Mouse (Mus musculus) retina, embryonic 14.5 days (tissue): ENCODE results near the gene Cadm1.

Source experiments
- DNase-seq: peaks from one replicate; pipeline ENCODE4 v3.0.0-alpha.2; 2015; ENCODE audit warnings: low spot score

Cadm1 gene

GRCm38 (mm10) chr9:47674766-47675713 lies 145.1 kb downstream of the Cadm1 start:
- no peak for DNase-seq

- no peak for DNase-seq
These were observed 156.9 kb downstream of the Cadm1 start for GRCm38 (mm10) chr9:47686881-47687280.

- DNase-seq = no peak
These were observed 157.6 kb downstream of the Cadm1 start for GRCm38 (mm10) chr9:47687604-47688003.

GRCm38 (mm10) chr9:47688297-47688696 lies 158.3 kb downstream of the Cadm1 start:
- DNase-seq = no peak

- no peak for DNase-seq
These were observed 162.9 kb downstream of the Cadm1 start for GRCm38 (mm10) chr9:47692911-47693310.

- DNase-seq = peak; percentile 85
These were observed 169.1 kb downstream of the Cadm1 start for GRCm38 (mm10) chr9:47699026-47699425.

- DNase-seq = no peak
These were observed 170.0 kb downstream of the Cadm1 start for GRCm38 (mm10) chr9:47700021-47700420.

- no peak for DNase-seq
These were observed 173.3 kb downstream of the Cadm1 start for GRCm38 (mm10) chr9:47703026-47703876.

GRCm38 (mm10) chr9:47706341-47706740 lies 176.4 kb downstream of the Cadm1 start:
- no peak for DNase-seq

- no peak for DNase-seq
These were observed 177.4 kb downstream of the Cadm1 start for GRCm38 (mm10) chr9:47707326-47707725.

GRCm38 (mm10) chr9:47708299-47708698 lies 178.3 kb downstream of the Cadm1 start:
- DNase-seq = peak; percentile 82

GRCm38 (mm10) chr9:47710946-47711345 lies 181.0 kb downstream of the Cadm1 start:
- DNase-seq = no peak

GRCm38 (mm10) chr9:47714541-47714940 lies 184.6 kb downstream of the Cadm1 start:
- peak; percentile 60 for DNase-seq

- no peak for DNase-seq
These were observed 185.4 kb downstream of the Cadm1 start for GRCm38 (mm10) chr9:47715415-47715814.

- no peak for DNase-seq
These were observed 186.9 kb downstream of the Cadm1 start for GRCm38 (mm10) chr9:47716883-47717282.

GRCm38 (mm10) chr9:47727611-47728010 lies 197.6 kb downstream of the Cadm1 start:
- DNase-seq = no peak

GRCm38 (mm10) chr9:47728852-47729251 lies 198.9 kb downstream of the Cadm1 start:
- no peak for DNase-seq

- DNase-seq = no peak
These were observed 200.3 kb downstream of the Cadm1 start for GRCm38 (mm10) chr9:47730247-47730646.

- DNase-seq = no peak
These were observed 203.9 kb downstream of the Cadm1 start for GRCm38 (mm10) chr9:47733780-47734451.

GRCm38 (mm10) chr9:47734905-47735304 lies 204.9 kb downstream of the Cadm1 start:
- no peak for DNase-seq

- DNase-seq = peak; percentile 27
These were observed 208.8 kb downstream of the Cadm1 start for GRCm38 (mm10) chr9:47738799-47739198.

- DNase-seq = no peak
These were observed 209.3 kb downstream of the Cadm1 start for GRCm38 (mm10) chr9:47739276-47739675.
